Mouse (Mus musculus) adipose tissue, adult 10 weeks (tissue): ENCODE data around the gene Mknk2. TPM values are rescaled to one million over a fixed set of nuclear protein-coding genes. Genes with fewer than 3 reads are reported as not detected.

Experiments used
- polyA plus RNA-seq: library from polyadenylated mRNA; stranded (reverse); fragments of 350-450 nt; fragmentation: Illumina TruSeq; extraction: RNeasy Lipid Tissue Mini Kit (QIAGEN cat#74804); gene quantifications from one replicate; pipeline ENCODE4 v1.2.3, GENCODE M21; 2014; ENCODE audit warnings: low read depth, low replicate concordance

Mknk2 gene
- 248 TPM for polyA plus RNA-seq

DNA sequence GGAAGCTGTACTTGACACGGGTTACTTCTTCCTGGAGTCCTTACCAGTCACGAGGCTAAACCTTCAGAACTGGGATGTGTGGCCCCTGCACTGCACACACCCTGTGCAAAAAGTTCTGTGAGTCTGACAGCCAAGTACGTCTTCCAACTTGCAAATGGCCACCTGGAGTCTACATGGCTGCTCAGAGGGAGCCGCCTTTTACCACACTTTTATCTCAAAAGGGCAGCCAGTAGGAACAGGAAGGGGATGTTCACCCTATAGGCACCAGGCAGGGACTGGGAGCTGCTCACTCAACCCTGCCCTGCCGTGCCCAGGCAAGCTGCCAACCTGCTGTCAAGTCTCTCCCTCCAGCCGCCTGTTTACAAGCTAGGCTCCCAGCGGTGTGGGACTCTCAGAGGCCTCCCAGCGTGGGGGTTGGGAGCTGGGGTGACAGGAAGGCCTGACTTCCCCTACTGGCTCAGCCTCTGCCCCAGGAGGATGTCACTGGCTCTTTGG is at the start of gene Mknk2:
Gene Mknk2 (minus strand): TSS at position 171 of the 495 bp plus-strand sequence.

DNA sequence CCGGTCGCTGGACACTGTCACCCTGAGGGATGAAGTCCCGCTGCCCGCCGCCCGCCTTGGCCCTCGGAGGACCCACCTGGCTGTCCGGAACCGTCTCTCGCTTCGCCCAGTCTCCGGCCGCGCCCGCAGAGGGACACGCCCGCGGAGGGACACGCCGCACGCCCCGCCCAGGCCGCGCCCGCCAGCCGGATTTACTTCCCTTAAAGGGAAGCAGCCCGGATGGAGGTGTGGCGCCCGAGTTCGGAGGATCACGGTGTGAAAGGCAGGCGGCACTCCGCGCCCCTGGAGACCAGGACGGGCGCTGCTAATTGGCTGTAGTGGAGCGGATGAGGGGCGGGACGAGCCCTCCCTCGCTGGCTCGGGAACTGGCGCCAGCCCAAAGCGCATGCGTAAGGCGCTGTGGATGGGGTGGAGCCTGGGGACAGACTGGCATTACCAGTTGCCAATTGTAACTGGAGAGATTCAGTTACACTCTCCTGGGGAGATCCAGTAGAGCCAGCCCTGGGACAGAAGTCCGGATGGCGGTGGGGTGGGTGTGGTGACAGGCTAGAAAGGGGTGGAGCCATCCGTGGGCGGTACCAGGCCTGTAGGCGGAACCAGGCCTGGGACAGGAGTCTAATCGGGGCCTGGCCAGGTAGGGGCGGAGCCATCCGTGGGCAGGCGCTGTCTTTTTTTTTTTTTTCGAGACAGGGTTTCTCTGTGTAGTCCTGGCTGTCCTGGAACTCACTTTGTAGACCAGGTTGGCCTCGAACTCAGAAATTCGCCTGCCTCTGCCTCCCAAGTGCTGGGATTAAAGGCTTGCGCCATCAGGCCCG is 24.0 kb upstream of the Mknk2 start, which contains the start of the genes Mob3a and Izumo4:
Gene Mob3a (minus strand): TSS at position 257 of the 815 bp plus-strand sequence.
Gene Izumo4 (plus strand): TSS at position 464 of the 815 bp plus-strand sequence.

DNA sequence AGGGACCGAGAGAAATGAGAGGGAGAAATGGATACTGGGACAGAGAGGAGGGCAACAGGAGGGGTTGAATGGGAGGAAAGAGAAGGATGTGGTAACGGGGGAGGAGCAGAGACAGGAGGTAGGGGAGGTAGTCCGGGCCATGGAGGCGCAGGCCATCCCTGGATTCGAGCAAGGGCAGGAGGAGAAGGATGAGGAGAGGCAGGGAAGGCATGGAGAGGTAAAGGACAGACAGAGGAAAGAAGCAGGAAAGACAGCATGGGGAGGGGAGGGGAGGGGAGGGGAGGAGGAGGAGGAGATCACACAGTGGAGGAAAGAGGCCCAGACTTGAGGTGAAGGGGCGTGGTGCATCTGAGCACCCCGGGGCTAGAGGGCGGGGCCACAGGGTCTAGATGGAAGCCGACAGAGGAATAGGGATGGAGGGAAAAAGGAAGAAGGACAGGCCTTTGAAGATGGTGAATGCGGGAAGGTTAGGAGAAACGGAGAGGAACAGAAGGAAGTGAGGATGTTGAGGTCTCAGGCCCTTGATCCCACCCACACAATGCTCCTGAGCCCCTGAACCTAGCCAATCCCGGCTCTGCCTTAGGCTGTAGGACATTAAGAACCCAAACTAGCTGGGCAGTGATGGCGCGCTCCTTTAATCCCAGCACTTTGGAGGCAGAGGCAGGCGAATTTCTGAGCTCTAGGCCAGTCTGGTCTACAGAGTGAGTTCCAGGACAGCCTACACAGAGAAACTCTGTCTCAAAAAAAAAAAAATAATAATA is 20.9 kb downstream of the Mknk2 start, which contains the start of gene Btbd2:
Gene Btbd2 (minus strand): TSS at position 209 of the 761 bp plus-strand sequence.

DNA sequence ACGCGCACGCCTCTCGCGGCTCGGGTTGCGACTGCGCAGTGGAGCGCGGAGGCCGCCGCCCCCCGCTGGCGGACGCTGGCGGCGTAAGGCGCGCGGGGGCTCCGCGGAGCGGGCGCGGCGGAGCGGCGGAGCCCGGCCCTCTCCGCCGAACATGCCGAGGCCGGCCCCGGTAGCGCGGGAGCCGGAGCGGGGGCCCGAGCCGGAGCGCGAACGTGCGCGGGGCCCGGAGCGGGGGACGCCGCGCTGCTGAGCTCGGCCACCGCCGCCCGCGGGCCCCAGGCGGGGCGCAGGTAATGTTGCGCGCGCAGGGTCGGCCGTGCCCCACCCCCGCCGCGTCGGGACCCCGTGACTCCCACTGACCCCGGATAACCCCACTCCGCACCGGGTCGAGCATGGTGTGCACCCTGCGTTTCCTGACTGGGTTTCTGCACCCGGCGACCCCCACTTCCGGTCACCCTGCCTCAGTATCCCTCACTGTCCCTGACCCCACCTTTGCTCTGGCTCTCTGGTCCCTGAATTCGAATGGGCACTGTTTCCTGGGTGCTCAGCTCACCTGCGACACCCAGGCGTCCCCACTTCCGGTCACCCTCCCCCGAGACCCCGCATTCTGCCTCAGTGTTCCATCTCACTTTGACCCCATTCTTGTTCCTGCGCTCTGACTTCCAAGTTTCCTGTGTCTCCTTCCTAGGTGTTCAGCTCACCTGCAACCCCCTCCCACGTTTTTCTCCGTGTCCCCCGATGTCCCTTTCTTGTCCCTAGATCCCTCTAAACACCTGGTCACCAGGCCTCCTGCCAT is 55.1 kb downstream of the Mknk2 start, which contains the start of gene Csnk1g2:
Gene Csnk1g2 (plus strand): TSS at position 178 of the 796 bp plus-strand sequence.

Other genes starting within 250 kb of the Mknk2 start
- gene Tcf3, start 244.5 kb downstream of the Mknk2 start, polyA plus RNA-seq, result 33.4 TPM
- not detected for gene Onecut3, start 183.3 kb downstream of the Mknk2 start, polyA plus RNA-seq
- gene Atp8b3, start 139.0 kb downstream of the Mknk2 start, polyA plus RNA-seq, result 26.6 TPM
- 24.3 TPM for gene Rexo1, start 116.6 kb downstream of the Mknk2 start, polyA plus RNA-seq
- gene Klf16, start 100.8 kb downstream of the Mknk2 start, polyA plus RNA-seq, result 16.1 TPM
- gene Abhd17a, start 87.8 kb downstream of the Mknk2 start, polyA plus RNA-seq, result 72.8 TPM
- gene Scamp4, start 75.2 kb downstream of the Mknk2 start, polyA plus RNA-seq, result 49.8 TPM
- gene Adat3, start 75.2 kb downstream of the Mknk2 start, polyA plus RNA-seq, result 3.3 TPM
- 1.5 TPM for gene Gm49322, start 72.1 kb downstream of the Mknk2 start, polyA plus RNA-seq
- 139 TPM for gene Csnk1g2, start 55.3 kb downstream of the Mknk2 start, polyA plus RNA-seq
- 51.0 TPM for gene Btbd2, start 21.0 kb downstream of the Mknk2 start, polyA plus RNA-seq
- gene Mob3a, start 23.9 kb upstream of the Mknk2 start, polyA plus RNA-seq, result 18.5 TPM
- 56.3 TPM for gene Izumo4, start 24.1 kb upstream of the Mknk2 start, polyA plus RNA-seq
- 80.0 TPM for gene Ap3d1, start 64.2 kb upstream of the Mknk2 start, polyA plus RNA-seq
- 37.2 TPM for gene Dot1l, start 77.1 kb upstream of the Mknk2 start, polyA plus RNA-seq
- 31.2 TPM for gene Sf3a2, start 120.1 kb upstream of the Mknk2 start, polyA plus RNA-seq
- gene Plekhj1, start 120.5 kb upstream of the Mknk2 start, polyA plus RNA-seq, result 48.9 TPM
- 0.19 TPM for gene Amh, start 127.1 kb upstream of the Mknk2 start, polyA plus RNA-seq
- gene Jsrp1, start 135.4 kb upstream of the Mknk2 start, polyA plus RNA-seq, result not detected
- 485 TPM for gene Oaz1, start 148.5 kb upstream of the Mknk2 start, polyA plus RNA-seq
- gene Lingo3, start 165.9 kb upstream of the Mknk2 start, polyA plus RNA-seq, result not detected
- gene Lsm7, start 177.1 kb upstream of the Mknk2 start, polyA plus RNA-seq, result 80.8 TPM
- gene Sppl2b, start 177.2 kb upstream of the Mknk2 start, polyA plus RNA-seq, result 22.0 TPM
- 0.10 TPM for gene Tmprss9, start 193.7 kb upstream of the Mknk2 start, polyA plus RNA-seq
- gene Timm13, start 222.9 kb upstream of the Mknk2 start, polyA plus RNA-seq, result 135 TPM
- 11.7 TPM for gene Lmnb2, start 240.1 kb upstream of the Mknk2 start, polyA plus RNA-seq